Mouse (Mus musculus): ENCODE measurements around the gene Traf2. TPM values are rescaled to one million over a fixed set of nuclear protein-coding genes. Genes with fewer than 3 reads are reported as not detected.
A peak's percentile ranks its signal among the peaks of the same experiment; 100 is the strongest.

Gene Traf2
- total and polyA plus RNA-seq, 3 experiments = 10.8 to 15.8 (median 13.5) TPM

- no peak for DNase-seq
- H3K9ac ChIP-seq (ENCODE audit: low read depth, low read length) = no peak overlapping the region
- peaks cover 3% of the 10 kb centered on the region for H3K4me1 ChIP-seq (ENCODE audit: control insufficient read depth, insufficient read depth, low read length)
- TF ChIP-seq POLR2A (IDR thresholded peaks at IDR 0.05; ENCODE audit: insufficient read depth, low read depth, low read length) (no peak), EP300 (IDR thresholded peaks at IDR 0.05; ENCODE audit: insufficient read depth, low read depth, low read length) (no peak), CTCF (IDR thresholded peaks at IDR 0.05) (no peak)
- H3K27me3 ChIP-seq (ENCODE audit: control insufficient read depth, insufficient read depth, low read length) = no peaks in the 10 kb centered on the region
- H3K79me2 ChIP-seq (replicated peaks; ENCODE audit: control insufficient read depth, insufficient read depth, low read length) = no peaks in the 10 kb centered on the region
- intact Hi-C loops (cut with DNase I) = no loop called here
- H3K27ac ChIP-seq = no peak overlapping the region
- no peaks in the 10 kb centered on the region for H3K36me3 ChIP-seq (ENCODE audit: control insufficient read depth, insufficient read depth, low read length)
- WGBS = 95% methylated on average over 4 of the region's 4 CpGs
- H3K4me3 ChIP-seq = no peak overlapping the region
Measured at GRCm38 (mm10) chr2:25505860-25506259, 40.9 kb downstream of the Traf2 start.

DNA sequence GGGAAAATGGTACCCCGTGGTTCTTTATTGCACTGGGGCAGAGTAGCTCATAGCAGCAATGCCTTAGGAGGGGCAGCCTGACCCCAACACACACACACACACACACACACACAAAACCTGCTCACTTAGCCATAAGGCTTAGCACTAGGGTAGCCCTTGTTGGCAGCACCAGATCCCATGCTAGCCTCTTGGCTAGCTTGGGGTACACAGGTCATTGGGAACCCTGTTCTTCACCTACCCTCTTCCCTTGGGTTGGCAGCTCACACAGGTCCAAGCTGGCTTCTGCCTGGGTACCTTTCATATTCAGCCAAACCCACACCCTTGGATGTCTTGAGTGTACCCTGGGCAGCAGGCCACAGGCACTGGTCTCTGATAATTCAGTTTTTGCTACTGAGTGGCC, 41.7 kb downstream of the Traf2 start:
- no peaks in the 10 kb centered on the region for H3K36me3 ChIP-seq (ENCODE audit: control insufficient read depth, insufficient read depth, low read length)
- H3K4me3 ChIP-seq = no peak overlapping the region
- no peak overlapping the region for H3K9ac ChIP-seq (ENCODE audit: low read depth, low read length)
- no peak overlapping the region for H3K27ac ChIP-seq
- TF ChIP-seq CTCF (IDR thresholded peaks at IDR 0.05) (no peak), POLR2A (IDR thresholded peaks at IDR 0.05; ENCODE audit: insufficient read depth, low read depth, low read length) (no peak), EP300 (IDR thresholded peaks at IDR 0.05; ENCODE audit: insufficient read depth, low read depth, low read length) (no peak)
- no peaks in the 10 kb centered on the region for H3K79me2 ChIP-seq (replicated peaks; ENCODE audit: control insufficient read depth, insufficient read depth, low read length)
- no peaks in the 10 kb centered on the region for H3K27me3 ChIP-seq (ENCODE audit: control insufficient read depth, insufficient read depth, low read length)
- WGBS = 65% methylated on average over 1 of the region's 1 CpGs
- DNase-seq = no peak
- peaks cover 5% of the 10 kb centered on the region for H3K4me1 ChIP-seq (ENCODE audit: control insufficient read depth, insufficient read depth, low read length)
- intact Hi-C loops (cut with DNase I) = loop anchor here (5.0 kb wide), 1 partner anchor 42 kb away; the partner anchor contains the start of gene Traf2

DNA sequence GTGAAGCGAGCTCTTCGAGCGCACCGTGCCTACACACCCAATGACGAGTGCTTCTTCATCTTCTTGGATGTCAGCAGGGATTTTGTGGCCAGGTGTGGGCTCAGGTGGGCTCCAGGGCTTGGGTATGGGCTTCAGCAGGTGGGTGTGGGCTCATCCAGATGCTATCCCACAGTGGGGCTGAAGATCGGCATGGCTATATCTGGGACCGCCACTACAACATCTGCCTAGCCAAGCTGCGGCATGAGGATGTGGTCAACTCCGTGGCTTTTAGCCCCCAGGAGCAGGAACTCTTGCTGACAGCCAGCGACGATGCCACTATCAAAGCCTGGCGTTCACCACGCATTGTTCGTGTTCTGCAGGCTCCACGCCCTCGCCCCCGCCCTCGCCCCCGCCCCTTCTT, 42.2 kb downstream of the Traf2 start:
- no peak for TF ChIP-seq CTCF (IDR thresholded peaks at IDR 0.05)
- TF ChIP-seq POLR2A (IDR thresholded peaks at IDR 0.05; ENCODE audit: insufficient read depth, low read depth, low read length) = no peak
- TF ChIP-seq EP300 (IDR thresholded peaks at IDR 0.05; ENCODE audit: insufficient read depth, low read depth, low read length) = no peak
- Histone ChIP-seq H3K27ac (no peak overlapping the region), H3K4me1 (ENCODE audit: control insufficient read depth, insufficient read depth, low read length) (peaks cover 6% of the 10 kb centered on the region), H3K9ac (ENCODE audit: low read depth, low read length) (no peak overlapping the region), H3K36me3 (ENCODE audit: control insufficient read depth, insufficient read depth, low read length) (no peaks in the 10 kb centered on the region), H3K4me3 (no peak overlapping the region), H3K79me2 (replicated peaks; ENCODE audit: control insufficient read depth, insufficient read depth, low read length) (no peaks in the 10 kb centered on the region), H3K27me3 (ENCODE audit: control insufficient read depth, insufficient read depth, low read length) (no peaks in the 10 kb centered on the region)
- 92% methylated on average over 19 of the region's 19 CpGs for WGBS
- intact Hi-C loops (cut with DNase I) = loop anchor here (5.0 kb wide), 1 partner anchor 43 kb away; the partner anchor contains the start of gene Traf2
- DNase-seq = no peak

DNA sequence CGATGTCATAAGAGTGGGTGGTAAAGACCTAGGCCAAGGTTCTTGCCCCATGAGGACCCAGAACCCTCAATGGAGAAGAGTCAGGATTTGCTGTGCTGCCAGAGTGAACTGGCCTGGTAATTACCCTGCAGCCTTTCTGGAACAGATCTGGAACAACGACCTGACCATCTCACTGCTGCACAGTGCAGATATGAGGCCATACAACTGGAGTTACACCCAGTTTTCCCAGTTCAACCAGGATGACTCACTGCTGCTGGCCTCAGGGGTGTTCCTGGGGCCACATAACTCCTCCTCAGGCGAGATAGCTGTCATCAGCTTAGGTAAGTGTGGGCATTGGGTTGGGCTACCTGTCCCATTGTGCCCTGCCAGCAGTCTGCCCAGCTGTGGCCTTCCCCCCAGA, 44.0 kb downstream of the Traf2 start:
- no peak overlapping the region for H3K27ac ChIP-seq
- H3K9ac ChIP-seq (ENCODE audit: low read depth, low read length) = no peak overlapping the region

GRCm38 (mm10) chr2:25501593-25502486, 44.9 kb downstream of the Traf2 start, which contains the start of gene C8g:
Gene C8g (minus strand): TSS chr2:25501719.
- 75% methylated on average over 20 of the region's 20 CpGs for WGBS
- Histone ChIP-seq H3K4me1 (ENCODE audit: control insufficient read depth, insufficient read depth, low read length) (peaks cover 6% of the 10 kb centered on the region), H3K27me3 (ENCODE audit: control insufficient read depth, insufficient read depth, low read length) (no peaks in the 10 kb centered on the region), H3K4me3 (peak within 1 kb of the TSS; percentile 74), H3K36me3 (ENCODE audit: control insufficient read depth, insufficient read depth, low read length) (no peaks in the 10 kb centered on the region), H3K27ac (peak within 1 kb of the TSS; percentile 94), H3K9ac (ENCODE audit: low read depth, low read length) (peak within 1 kb of the TSS; percentile 94), H3K79me2 (replicated peaks; ENCODE audit: control insufficient read depth, insufficient read depth, low read length) (no peaks in the 10 kb centered on the region)
- intact Hi-C loops (cut with DNase I) = loop anchor here (2.0 to 5.0 kb wide), 2 partner anchors 43 to 45 kb away; partner anchors contain the start of gene Traf2
- DNase-seq = no peak
- TF ChIP-seq POLR2A (IDR thresholded peaks at IDR 0.05; ENCODE audit: insufficient read depth, low read depth, low read length) = no peak

More for the DNA sequence above, 44.0 kb downstream of the Traf2 start:
- H3K4me1 ChIP-seq (ENCODE audit: control insufficient read depth, insufficient read depth, low read length) = peaks cover 6% of the 10 kb centered on the region
- no peaks in the 10 kb centered on the region for H3K36me3 ChIP-seq (ENCODE audit: control insufficient read depth, insufficient read depth, low read length)
- 68% methylated on average over 3 of the region's 3 CpGs for WGBS
- H3K27me3 ChIP-seq (ENCODE audit: control insufficient read depth, insufficient read depth, low read length) = no peaks in the 10 kb centered on the region
- intact Hi-C loops (cut with DNase I) = loop anchor here (5.0 kb wide), 1 partner anchor 45 kb away; the partner anchor contains the start of gene Traf2
- no peak for DNase-seq
- TF ChIP-seq POLR2A (IDR thresholded peaks at IDR 0.05; ENCODE audit: insufficient read depth, low read depth, low read length) = no peak
- TF ChIP-seq EP300 (IDR thresholded peaks at IDR 0.05; ENCODE audit: insufficient read depth, low read depth, low read length) = no peak
- no peak for TF ChIP-seq CTCF (IDR thresholded peaks at IDR 0.05)
- H3K4me3 ChIP-seq = no peak overlapping the region
- H3K79me2 ChIP-seq (replicated peaks; ENCODE audit: control insufficient read depth, insufficient read depth, low read length) = no peaks in the 10 kb centered on the region
